Mouse (Mus musculus) olfactory bulb, adult 2 months (tissue): ENCODE data around the gene Inpp5a.

Source experiments
- CTCF ChIP-seq: fragments of 200-500 bp; IDR thresholded peaks from 2 replicates; pipeline ENCODE4 v1.5.1; 2012; ENCODE audit warnings: low read depth, mild to moderate bottlenecking, low read length, moderate library complexity; ENCODE audit not compliant: insufficient read depth
- POLR2A ChIP-seq: fragments of 200-500 bp; IDR thresholded peaks from 2 replicates; pipeline ENCODE4 v1.6.1; 2012; ENCODE audit warnings: mild to moderate bottlenecking, low read depth, low read length, moderate library complexity; ENCODE audit not compliant: insufficient read depth

DNA sequence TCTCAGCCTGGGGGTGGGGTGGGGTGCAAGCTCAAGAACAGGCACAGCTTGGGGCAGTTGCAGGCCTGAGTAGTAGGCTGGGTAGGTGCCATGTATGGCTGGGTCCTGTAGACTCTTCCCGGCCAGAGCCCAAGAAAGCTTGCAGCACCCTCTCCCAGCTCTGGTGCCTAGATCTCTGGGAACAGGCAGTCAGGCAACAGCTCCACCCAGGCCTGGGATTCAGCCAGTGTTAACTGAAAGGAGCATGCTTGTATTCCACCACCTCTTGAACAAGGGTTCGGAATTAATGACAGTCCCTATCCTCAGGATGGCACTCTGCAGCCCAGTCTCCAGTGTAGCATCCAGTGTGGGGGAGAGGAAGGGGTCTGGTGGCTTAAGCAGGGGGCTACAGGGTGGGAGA is 20.7 kb upstream of the Inpp5a start:
- TF ChIP-seq CTCF (no peak), POLR2A (no peak)
